Mouse (Mus musculus) hindbrain, embryonic 10.5 days (tissue): Measurements from ENCODE around the gene Zfp324. TPM values are rescaled to one million over a fixed set of nuclear protein-coding genes. Genes with fewer than 3 reads are reported as not detected.

Experiments used
- polyA plus RNA-seq: library from polyadenylated mRNA; unstranded; fragments of >200 nt; fragmentation: Nextera tagmentation; extraction: Ambion mirVana; gene quantifications from 2 replicates; pipeline ENCODE4 v1.2.1, GENCODE M21; 2016

The Zfp324 gene
- polyA plus RNA-seq, 1 experiment from 2014 or later, result 12.7 TPM

Other genes starting within 250 kb of the Zfp324 start
- not detected in 2 replicates for gene Vmn2r56, start 230.8 kb upstream of the Zfp324 start, polyA plus RNA-seq
- 10.8 and 12.0 TPM in 2 replicates for gene Zscan18, start 162.2 kb upstream of the Zfp324 start, polyA plus RNA-seq
- 14.1 and 15.8 TPM in 2 replicates for gene Zfp329, start 147.0 kb upstream of the Zfp324 start, polyA plus RNA-seq
- gene Zfp110, start 131.1 kb upstream of the Zfp324 start, polyA plus RNA-seq, result 26.7 and 26.9 TPM in 2 replicates
- gene Zfp128, start 84.7 kb upstream of the Zfp324 start, polyA plus RNA-seq, result 4.7 and 4.9 TPM in 2 replicates
- gene Zscan22, start 68.0 kb upstream of the Zfp324 start, polyA plus RNA-seq, result 14.8 and 18.4 TPM in 2 replicates
- gene Rps5, start 43.5 kb upstream of the Zfp324 start, polyA plus RNA-seq, result 868 and 1,033 TPM in 2 replicates
- gene Rnf225, start 38.4 kb upstream of the Zfp324 start, polyA plus RNA-seq, result 0.62 and 0.77 TPM in 2 replicates
- 16.6 and 17.0 TPM in 2 replicates for gene Zfp446, start 12.0 kb downstream of the Zfp324 start, polyA plus RNA-seq
- 0.11 and 0.26 TPM in 2 replicates for gene Slc27a5, start 32.4 kb downstream of the Zfp324 start, polyA plus RNA-seq
- gene Trim28, start 33.3 kb downstream of the Zfp324 start, polyA plus RNA-seq, result 373 and 399 TPM in 2 replicates
- gene Zbtb45, start 44.2 kb downstream of the Zfp324 start, polyA plus RNA-seq, result 31.3 and 34.4 TPM in 2 replicates
- gene Chmp2a, start 69.0 kb downstream of the Zfp324 start, polyA plus RNA-seq, result 113 and 144 TPM in 2 replicates
- gene Ube2m, start 72.4 kb downstream of the Zfp324 start, polyA plus RNA-seq, result 126 and 157 TPM in 2 replicates
- 2.8 and 4.4 TPM in 2 replicates for gene Mzf1, start 88.9 kb downstream of the Zfp324 start, polyA plus RNA-seq
- not detected in 2 replicates for gene Vmn1r85, start 129.3 kb downstream of the Zfp324 start, polyA plus RNA-seq
- not detected in 2 replicates for gene Vmn1r86, start 154.1 kb downstream of the Zfp324 start, polyA plus RNA-seq
- gene Vmn1r87, start 174.3 kb downstream of the Zfp324 start, polyA plus RNA-seq, result not detected in 2 replicates
- not detected in 2 replicates for gene Vmn1r88, start 193.7 kb downstream of the Zfp324 start, polyA plus RNA-seq
- not detected in 2 replicates for gene Vmn1r89, start 247.2 kb downstream of the Zfp324 start, polyA plus RNA-seq